Mouse (Mus musculus): Measurements from ENCODE around the gene Mfsd4a. TPM values are rescaled to one million over a fixed set of nuclear protein-coding genes. Genes with fewer than 3 reads are reported as not detected.

Mfsd4a gene
- polyA plus RNA-seq (2014; fragmentation: Nextera tagmentation; extraction: Ambion mirVana): 8.1 and 9.0 TPM in 2 replicates

DNA sequence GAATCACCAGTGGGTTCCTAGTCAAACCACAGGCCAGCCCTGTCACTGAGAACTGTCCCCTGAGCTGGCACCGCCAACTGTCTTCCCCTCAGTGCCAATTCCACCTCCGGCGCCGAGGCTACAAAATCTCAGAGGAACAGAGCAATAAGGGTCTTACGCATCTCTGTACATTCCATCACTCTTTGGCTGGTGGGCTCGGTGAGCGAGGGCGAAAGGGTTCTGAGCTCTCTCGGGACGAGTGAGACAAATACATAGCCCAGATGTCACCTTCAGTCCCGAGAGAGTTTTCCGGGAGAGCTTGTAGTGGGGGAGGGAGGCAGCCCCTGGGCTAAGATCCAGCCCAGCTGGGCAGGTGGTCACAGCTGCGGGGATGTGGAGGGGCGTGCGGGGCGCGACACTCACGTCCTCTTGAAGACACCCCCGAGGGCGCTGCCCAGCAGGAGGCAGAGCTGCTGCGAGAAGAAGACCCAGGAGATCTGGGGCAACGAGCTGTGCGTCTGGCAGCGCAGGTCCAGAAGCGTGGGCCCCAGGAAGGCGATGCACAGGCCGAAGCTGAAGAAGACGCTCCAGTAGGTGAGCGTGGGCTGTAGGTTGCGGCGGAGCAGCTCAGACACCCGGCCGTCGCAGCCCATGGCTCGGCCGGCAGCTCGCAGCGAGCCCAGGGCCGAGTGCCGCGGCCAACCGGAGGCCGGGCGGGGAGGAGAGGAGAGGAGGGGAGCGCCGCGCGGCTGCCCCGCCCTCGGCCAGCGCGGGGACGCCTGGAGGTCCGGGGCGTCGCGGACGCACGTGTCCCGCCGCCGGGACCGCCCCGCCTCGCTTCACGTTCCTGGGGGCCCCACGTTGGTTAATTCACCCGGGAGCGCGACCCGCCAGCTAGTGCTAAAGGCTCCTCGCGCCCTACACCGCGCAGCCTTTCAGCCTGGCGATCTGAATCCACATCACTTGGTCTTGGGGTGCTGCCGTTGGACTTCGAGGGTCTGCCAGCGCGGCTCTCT lies at the start of gene Mfsd4a:
Mfsd4a (minus strand) TSS at position 802 of the 995 bp plus-strand sequence.
- ATAC-seq (replicated peaks; ENCODE audit: insufficient number of reproducible peaks, low FRiP score, low TSS enrichment, low read depth) (no peak; the same call in 1 of the 2 replicates), DNase-seq (ENCODE audit: low spot score) (peak; percentile 66)
- Histone ChIP-seq H3K27ac (replicated peaks; ENCODE audit: low read depth, low read length) (no peak within 1 kb of the TSS), H3K4me1 (ENCODE audit: control insufficient read depth, insufficient read depth, low read length) (peaks cover 3% of the 10 kb centered on the region), H3K9me3 (replicated peaks; ENCODE audit: control insufficient read depth, low read length) (no peaks in the 10 kb centered on the region), H3K36me3 (replicated peaks; ENCODE audit: control insufficient read depth, insufficient read depth, low read depth, low read length) (no peaks in the 10 kb centered on the region), H3K27me3 (ENCODE audit: control insufficient read depth, insufficient read depth, low read length) (peaks cover 24% of the 10 kb centered on the region), H3K4me3 (ENCODE audit: low read depth, low read length) (peak within 1 kb of the TSS; percentile 40), H3K4me2 (ENCODE audit: low read depth, low read length) (peak within 1 kb of the TSS; percentile 91), H3K9ac (replicated peaks; ENCODE audit: low read length) (peak within 1 kb of the TSS; percentile 50)
- 4% methylated on average over 79 of the region's 80 CpGs for WGBS

DNA sequence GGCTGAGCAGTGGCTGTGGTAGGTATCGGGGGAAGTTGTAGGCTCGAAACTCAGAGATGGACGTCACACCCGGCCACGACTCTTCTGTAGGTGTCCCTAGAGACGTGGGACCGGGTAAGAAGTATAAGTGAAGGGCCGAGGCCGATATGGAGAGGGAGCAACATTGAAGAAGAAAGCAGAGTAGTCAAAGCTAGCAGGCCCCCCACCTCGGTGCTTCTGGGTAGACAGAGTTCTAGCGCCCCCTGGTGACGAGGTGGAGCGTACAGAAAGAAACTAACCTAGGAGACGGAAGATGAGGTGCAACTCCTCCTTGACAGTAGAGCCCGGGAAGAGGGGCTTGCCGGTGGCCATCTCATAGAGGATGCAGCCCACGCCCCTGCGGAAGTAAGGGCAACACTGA lies 48.7 kb upstream of the Mfsd4a start:
- Histone ChIP-seq H3K27me3 (ENCODE audit: control insufficient read depth, insufficient read depth, low read length) (no peaks in the 10 kb centered on the region), H3K9me3 (replicated peaks; ENCODE audit: control insufficient read depth, low read length) (no peaks in the 10 kb centered on the region), H3K4me1 (ENCODE audit: control insufficient read depth, insufficient read depth, low read length) (peaks cover 3% of the 10 kb centered on the region; the same call in 1 of the 2 replicates), H3K36me3 (replicated peaks; ENCODE audit: control insufficient read depth, insufficient read depth, low read depth, low read length) (no peaks in the 10 kb centered on the region), H3K27ac (replicated peaks; ENCODE audit: low read depth, low read length) (no peak overlapping the region), H3K9ac (replicated peaks; ENCODE audit: low read length) (no peak overlapping the region), H3K4me2 (ENCODE audit: low read depth, low read length) (no peak overlapping the region), H3K4me3 (ENCODE audit: low read depth, low read length) (no peak overlapping the region)
- ATAC-seq (replicated peaks; ENCODE audit: insufficient number of reproducible peaks, low FRiP score, low TSS enrichment, low read depth) (no peak), DNase-seq (ENCODE audit: low spot score) (peak; percentile 76)
- WGBS: 29% methylated on average over 18 of the region's 18 CpGs

DNA sequence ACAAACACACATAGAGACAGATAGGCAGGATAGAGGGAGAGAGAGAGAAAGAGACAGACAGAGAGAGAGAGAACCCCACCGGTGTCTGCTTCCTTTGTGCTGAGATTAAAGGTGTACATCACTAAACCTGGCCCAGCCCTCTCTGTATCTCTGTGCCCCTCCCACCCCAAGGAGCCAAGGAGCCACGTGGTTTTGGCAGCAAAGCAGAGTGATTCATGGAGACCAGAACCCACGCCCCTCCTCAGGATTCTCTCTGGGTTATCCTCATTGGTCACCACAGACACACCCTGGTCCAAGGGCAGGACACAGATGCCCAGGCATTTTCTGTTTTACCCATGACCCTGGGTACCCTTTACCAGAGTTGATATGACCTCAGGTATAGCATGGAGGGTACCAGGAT lies 45.2 kb upstream of the Mfsd4a start:
- 58% methylated on average over 3 of the region's 3 CpGs for WGBS
- Histone ChIP-seq H3K36me3 (replicated peaks; ENCODE audit: control insufficient read depth, insufficient read depth, low read depth, low read length) (no peaks in the 10 kb centered on the region), H3K4me3 (ENCODE audit: low read depth, low read length) (no peak overlapping the region), H3K27ac (replicated peaks; ENCODE audit: low read depth, low read length) (no peak overlapping the region), H3K27me3 (ENCODE audit: control insufficient read depth, insufficient read depth, low read length) (no peaks in the 10 kb centered on the region), H3K4me1 (ENCODE audit: control insufficient read depth, insufficient read depth, low read length) (peaks cover 3% of the 10 kb centered on the region; the same call in 1 of the 2 replicates), H3K9me3 (replicated peaks; ENCODE audit: control insufficient read depth, low read length) (no peaks in the 10 kb centered on the region), H3K4me2 (ENCODE audit: low read depth, low read length) (no peak overlapping the region), H3K9ac (replicated peaks; ENCODE audit: low read length) (no peak overlapping the region)
- DNase-seq (ENCODE audit: low spot score): no peak
- no peak for ATAC-seq (replicated peaks; ENCODE audit: insufficient number of reproducible peaks, low FRiP score, low TSS enrichment, low read depth)

DNA sequence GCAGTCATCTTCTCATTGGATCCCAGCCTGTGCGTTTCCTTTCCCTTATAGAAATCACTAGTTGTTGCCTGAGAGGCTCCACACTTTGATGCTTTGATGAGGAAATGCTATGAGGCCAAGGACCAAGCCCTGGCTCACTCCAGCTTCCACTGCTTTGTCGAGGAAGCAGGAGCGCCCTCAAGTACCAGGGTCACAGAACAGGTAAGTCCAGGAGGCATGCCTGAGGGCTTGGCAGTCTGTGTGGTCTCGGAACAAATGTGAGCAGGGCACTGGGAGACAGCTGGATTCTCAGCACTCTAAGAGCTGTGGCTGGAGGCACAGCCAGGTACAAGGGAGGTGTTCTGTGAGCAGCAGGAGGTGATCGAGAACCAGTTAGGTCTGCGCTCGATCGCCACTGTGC lies 44.6 kb upstream of the Mfsd4a start:
- H3K27me3 ChIP-seq (ENCODE audit: control insufficient read depth, insufficient read depth, low read length): no peaks in the 10 kb centered on the region
- ATAC-seq (replicated peaks; ENCODE audit: insufficient number of reproducible peaks, low FRiP score, low TSS enrichment, low read depth): no peak
- H3K9ac ChIP-seq (replicated peaks; ENCODE audit: low read length): no peak overlapping the region
- no peak overlapping the region for H3K4me2 ChIP-seq (ENCODE audit: low read depth, low read length)
- no peaks in the 10 kb centered on the region for H3K9me3 ChIP-seq (replicated peaks; ENCODE audit: control insufficient read depth, low read length)
- 82% methylated on average over 8 of the region's 8 CpGs for WGBS
- H3K4me1 ChIP-seq (ENCODE audit: control insufficient read depth, insufficient read depth, low read length): peaks cover 3% of the 10 kb centered on the region; the same call in 1 of the 2 replicates
- no peak overlapping the region for H3K27ac ChIP-seq (replicated peaks; ENCODE audit: low read depth, low read length)
- no peaks in the 10 kb centered on the region for H3K36me3 ChIP-seq (replicated peaks; ENCODE audit: control insufficient read depth, insufficient read depth, low read depth, low read length)
- DNase-seq (ENCODE audit: low spot score): no peak
- H3K4me3 ChIP-seq (ENCODE audit: low read depth, low read length): no peak overlapping the region

DNA sequence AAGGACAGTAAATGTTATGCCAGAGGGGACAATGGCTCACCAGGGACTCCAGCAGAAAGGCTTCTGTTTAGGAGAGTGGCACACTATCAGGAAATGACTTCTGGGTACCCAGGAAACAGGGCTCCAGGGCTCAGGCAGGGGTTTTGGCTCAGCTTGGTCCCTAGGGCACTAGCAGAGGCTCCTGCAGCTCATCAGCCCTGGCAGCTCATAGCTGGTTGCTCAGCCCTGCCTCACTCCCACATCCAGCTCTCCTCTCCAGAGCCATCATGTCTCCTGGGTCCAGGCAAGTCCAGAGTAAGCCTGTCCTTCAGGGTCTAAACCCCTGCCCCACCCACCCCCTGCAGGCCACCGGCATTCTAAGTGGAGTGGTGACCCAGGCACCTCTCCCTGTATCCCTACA lies 43.5 kb upstream of the Mfsd4a start:
- ATAC-seq (replicated peaks; ENCODE audit: insufficient number of reproducible peaks, low FRiP score, low TSS enrichment, low read depth) (no peak), DNase-seq (ENCODE audit: low spot score) (no peak)
- H3K27me3 ChIP-seq (ENCODE audit: control insufficient read depth, insufficient read depth, low read length): no peaks in the 10 kb centered on the region
- H3K4me1 ChIP-seq (ENCODE audit: control insufficient read depth, insufficient read depth, low read length): peaks cover 1% of the 10 kb centered on the region; the same call in 1 of the 2 replicates
- H3K4me3 ChIP-seq (ENCODE audit: low read depth, low read length): no peak overlapping the region
- H3K9ac ChIP-seq (replicated peaks; ENCODE audit: low read length): no peak overlapping the region
- no peaks in the 10 kb centered on the region for H3K36me3 ChIP-seq (replicated peaks; ENCODE audit: control insufficient read depth, insufficient read depth, low read depth, low read length)
- 30% methylated on average over 1 of the region's 1 CpGs for WGBS
- no peak overlapping the region for H3K27ac ChIP-seq (replicated peaks; ENCODE audit: low read depth, low read length)
- H3K4me2 ChIP-seq (ENCODE audit: low read depth, low read length): no peak overlapping the region
- no peaks in the 10 kb centered on the region for H3K9me3 ChIP-seq (replicated peaks; ENCODE audit: control insufficient read depth, low read length)

DNA sequence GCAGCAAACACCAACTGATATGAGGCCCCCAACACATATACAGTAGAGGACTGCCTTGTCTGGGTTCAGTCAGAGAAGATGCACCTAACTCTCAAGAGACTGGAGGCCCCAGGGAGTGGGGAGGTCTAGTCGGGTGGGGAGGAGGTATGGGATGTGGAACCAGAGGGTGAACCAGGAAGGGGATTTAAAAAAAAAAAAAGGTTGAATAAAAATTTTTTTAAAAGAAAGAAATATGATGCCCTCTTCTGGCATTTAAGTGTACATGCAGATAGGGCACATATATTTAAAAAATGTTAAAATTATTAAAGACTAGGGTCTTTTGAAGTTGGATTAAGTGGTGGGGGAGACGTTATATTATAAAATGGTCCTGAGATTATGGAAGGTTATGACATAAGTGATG lies 41.5 kb upstream of the Mfsd4a start:
- H3K9me3 ChIP-seq (replicated peaks; ENCODE audit: control insufficient read depth, low read length): no peaks in the 10 kb centered on the region
- H3K4me1 ChIP-seq (ENCODE audit: control insufficient read depth, insufficient read depth, low read length): no peaks in the 10 kb centered on the region
- no peak overlapping the region for H3K4me3 ChIP-seq (ENCODE audit: low read depth, low read length)
- H3K27ac ChIP-seq (replicated peaks; ENCODE audit: low read depth, low read length): no peak overlapping the region
- WGBS: 80% methylated on average over 2 of the region's 2 CpGs
- no peak overlapping the region for H3K9ac ChIP-seq (replicated peaks; ENCODE audit: low read length)
- DNase-seq (ENCODE audit: low spot score) (no peak), ATAC-seq (replicated peaks; ENCODE audit: insufficient number of reproducible peaks, low FRiP score, low TSS enrichment, low read depth) (no peak)
- H3K4me2 ChIP-seq (ENCODE audit: low read depth, low read length): no peak overlapping the region
- no peaks in the 10 kb centered on the region for H3K27me3 ChIP-seq (ENCODE audit: control insufficient read depth, insufficient read depth, low read length)
- H3K36me3 ChIP-seq (replicated peaks; ENCODE audit: control insufficient read depth, insufficient read depth, low read depth, low read length): no peaks in the 10 kb centered on the region

DNA sequence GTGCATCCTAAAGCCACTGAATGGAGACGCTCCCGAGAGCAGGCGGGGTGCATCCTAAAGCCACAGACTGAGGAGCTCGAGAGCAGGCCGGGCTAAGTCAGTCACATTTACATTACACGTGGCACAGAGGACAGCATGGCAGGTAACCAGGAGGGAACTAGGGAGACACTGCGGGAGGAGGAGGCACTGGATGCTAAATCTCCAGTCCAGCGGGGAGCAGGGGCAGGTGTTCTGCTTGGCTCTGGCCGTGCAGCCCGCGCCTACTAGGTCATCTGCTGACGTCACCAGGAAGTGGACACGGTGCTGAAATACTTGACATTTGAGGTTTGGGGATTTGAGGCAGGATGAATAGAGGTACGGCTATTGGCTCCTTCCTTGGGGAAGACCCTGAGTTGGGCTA lies 36.5 kb upstream of the Mfsd4a start:
- Histone ChIP-seq H3K36me3 (replicated peaks; ENCODE audit: control insufficient read depth, insufficient read depth, low read depth, low read length) (no peaks in the 10 kb centered on the region), H3K4me1 (ENCODE audit: control insufficient read depth, insufficient read depth, low read length) (no peaks in the 10 kb centered on the region), H3K4me2 (ENCODE audit: low read depth, low read length) (no peak overlapping the region), H3K9me3 (replicated peaks; ENCODE audit: control insufficient read depth, low read length) (no peaks in the 10 kb centered on the region), H3K27ac (replicated peaks; ENCODE audit: low read depth, low read length) (no peak overlapping the region), H3K4me3 (ENCODE audit: low read depth, low read length) (no peak overlapping the region), H3K27me3 (ENCODE audit: control insufficient read depth, insufficient read depth, low read length) (no peaks in the 10 kb centered on the region), H3K9ac (replicated peaks; ENCODE audit: low read length) (no peak overlapping the region)
- DNase-seq (ENCODE audit: low spot score) (no peak), ATAC-seq (replicated peaks; ENCODE audit: insufficient number of reproducible peaks, low FRiP score, low TSS enrichment, low read depth) (no peak)
- WGBS: 63% methylated on average over 14 of the region's 14 CpGs

All from embryonic facial prominence, embryonic 11.5 days (tissue).